Mouse (Mus musculus) urinary bladder, postnatal 4 days (tissue): ENCODE data around the gene Gpsm3.
A peak's percentile ranks its signal among the peaks of the same experiment; 100 is the strongest.

Experiments
- DNase-seq, 2 experiments: peaks; one replicate each; pipeline ENCODE4 v3.0.0; 2021 to 2022; ENCODE audit warnings: low spot score in 2 of 2

Gene Gpsm3

DNA sequence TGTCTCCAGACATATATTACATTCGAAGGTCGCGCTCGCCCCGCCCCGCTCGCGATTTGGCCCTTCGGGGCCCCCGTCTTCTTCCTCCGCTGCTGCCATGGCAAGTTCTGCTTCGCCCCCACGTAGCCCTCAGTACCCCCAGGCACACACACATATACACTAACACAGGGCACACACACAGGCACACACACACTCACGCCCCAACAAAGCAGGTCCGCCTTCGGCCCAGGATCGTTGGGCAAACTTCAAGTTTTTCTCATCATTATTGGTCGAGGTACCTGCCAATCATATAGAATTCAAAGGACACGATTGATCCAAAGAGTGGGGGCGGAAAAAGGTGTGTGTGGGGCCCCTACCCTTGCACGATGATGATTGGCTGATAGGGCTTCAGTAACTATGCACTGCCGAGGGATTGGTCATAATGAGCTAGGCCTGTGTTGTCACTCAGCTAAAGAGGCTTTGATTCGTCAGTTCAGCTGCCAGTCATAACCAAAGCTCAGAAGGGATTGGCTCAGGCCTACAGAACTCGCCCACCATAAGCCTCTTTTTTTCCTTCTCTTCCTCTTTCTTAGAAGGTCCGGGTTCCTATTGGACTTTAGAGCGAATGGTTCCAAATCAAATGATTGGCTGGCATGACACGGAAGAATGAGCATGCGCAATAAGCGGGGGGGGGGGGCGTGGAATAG lies 13.9 kb downstream of the Gpsm3 start, which contains the start of gene Rnf5:
Gene Rnf5, minus strand, starts transcription at position 316 of the 686 bp plus-strand sequence.
- DNase-seq: peak; percentile 97 to 99

DNA sequence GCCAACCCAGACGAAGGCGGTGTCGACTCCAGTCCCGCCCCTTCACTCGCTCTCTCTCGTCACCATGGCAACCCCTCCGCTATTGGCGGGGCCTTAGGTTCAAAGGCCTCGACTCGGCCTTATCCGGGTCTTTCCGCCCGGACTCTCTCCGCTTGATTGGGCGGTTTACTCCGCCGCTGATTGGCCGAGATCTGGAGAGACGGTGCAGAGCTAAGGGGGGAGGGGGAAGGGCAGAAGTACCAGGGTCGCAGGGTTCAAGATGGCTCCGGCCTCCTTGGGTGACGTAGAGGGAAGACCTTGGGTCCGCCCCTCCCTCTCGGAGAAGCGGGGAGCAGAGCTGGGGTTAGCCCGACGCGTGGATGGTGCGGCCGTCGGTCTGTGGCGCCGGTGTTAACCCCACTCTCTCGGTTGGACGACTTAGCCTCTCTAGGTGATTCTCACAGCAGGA lies 14.5 kb downstream of the Gpsm3 start, which contains the start of gene Agpat1:
Gene Agpat1, plus strand, starts transcription at position 202 of the 448 bp plus-strand sequence.
- DNase-seq: peak; percentile 99

DNA sequence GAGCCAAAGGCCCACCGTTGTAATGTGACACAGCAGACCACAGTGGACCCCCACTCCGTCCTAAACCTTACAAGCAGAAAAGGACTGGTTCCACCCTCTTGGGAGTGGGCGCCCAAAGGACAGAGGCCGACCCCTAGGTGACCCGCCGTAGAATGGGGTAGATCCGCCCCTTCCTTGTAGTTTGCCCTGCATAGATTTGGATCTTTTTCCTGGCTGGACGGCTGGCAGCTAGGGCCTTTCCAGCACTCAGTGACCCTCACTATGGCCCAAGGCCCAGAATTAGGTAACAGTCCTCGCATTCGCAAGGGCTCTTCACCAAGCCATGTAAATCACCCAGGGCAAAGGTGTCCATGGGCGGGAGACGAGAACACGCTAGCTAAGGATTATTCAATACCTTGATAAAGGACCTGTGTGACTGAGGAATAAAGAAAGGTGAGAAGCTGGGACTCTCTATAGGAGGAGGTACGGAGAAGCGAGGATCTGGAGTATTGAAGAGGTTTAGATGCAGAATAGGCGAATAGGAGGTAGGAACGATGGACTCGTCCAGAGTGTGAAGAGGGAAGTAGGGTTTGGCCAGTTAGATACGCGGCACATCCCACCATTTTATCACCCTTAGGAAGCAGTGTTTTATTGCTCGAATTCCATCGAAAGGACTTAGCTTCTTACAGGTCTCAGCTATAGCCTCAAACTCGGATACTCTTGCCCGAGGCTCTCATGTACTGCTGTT lies 15.1 kb downstream of the Gpsm3 start:
- DNase-seq: no peak

- DNase-seq: peak; percentile 95 to 97
These were observed 16.0 kb downstream of the Gpsm3 start for GRCm38 (mm10) chr17:34605609-34606008.

DNA sequence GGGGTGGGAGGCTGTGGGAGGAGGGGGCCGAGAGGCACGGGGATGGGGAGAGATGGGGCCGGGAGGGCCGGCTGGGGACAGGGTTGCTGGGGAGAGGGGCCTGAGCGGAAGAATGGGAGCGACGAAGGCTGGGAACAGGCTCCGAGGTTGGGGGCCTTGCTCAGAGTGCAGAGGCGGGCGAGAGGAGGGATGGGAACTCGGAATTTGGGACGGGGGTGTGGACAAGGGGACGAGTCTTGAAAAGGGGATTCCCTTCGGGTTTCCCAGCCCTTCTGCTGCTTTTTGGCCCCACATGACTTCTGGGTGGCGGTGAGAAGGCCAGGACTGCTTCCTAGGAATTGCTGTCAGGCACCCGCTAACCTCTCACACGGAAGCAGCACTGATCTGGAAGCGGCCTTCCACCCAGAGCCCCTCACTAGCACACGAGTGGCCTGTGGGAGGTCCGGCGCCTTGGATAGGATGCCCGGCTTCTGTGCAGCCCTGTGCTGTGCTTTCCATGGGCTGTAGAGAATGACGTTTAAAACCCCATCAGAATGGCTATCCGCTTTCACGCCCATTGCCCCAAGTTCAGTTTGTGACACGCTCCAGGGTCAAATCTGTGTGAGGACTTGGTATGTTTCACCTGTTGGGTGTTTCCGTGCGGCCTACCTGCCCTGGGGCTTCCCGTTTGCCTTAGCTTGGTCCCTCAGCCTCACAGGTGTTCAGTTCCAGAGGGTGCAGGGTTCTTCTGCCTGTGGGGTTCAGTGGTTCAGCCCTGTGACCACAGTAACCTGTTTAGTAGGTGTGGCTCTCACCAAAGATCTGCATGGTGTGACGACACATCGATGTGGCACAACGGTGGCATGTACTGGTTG lies 16.8 kb downstream of the Gpsm3 start:
- no peak for DNase-seq

DNA sequence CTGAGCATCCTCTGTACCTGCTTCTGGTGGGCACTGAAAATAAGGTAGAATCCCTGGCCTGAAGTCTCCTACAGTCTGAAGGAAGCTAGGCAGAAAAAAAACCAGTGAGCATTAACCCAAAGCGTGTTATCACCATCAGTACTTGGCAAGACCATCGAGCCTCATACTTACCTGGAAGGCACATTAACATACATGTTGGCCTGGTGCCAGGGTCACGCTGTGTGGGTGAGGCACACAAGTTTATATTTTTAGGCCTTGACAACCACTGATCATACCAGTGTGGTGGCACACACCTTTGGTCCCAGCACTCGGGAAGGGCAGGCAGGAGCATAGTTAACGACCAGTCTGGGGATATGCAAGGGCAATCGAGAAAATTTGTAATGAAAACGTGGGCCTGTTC lies 18.4 kb downstream of the Gpsm3 start:
- DNase-seq: no peak

GRCm38 (mm10) chr17:34611050-34611449 lies 21.4 kb downstream of the Gpsm3 start:
- no peak for DNase-seq

DNA sequence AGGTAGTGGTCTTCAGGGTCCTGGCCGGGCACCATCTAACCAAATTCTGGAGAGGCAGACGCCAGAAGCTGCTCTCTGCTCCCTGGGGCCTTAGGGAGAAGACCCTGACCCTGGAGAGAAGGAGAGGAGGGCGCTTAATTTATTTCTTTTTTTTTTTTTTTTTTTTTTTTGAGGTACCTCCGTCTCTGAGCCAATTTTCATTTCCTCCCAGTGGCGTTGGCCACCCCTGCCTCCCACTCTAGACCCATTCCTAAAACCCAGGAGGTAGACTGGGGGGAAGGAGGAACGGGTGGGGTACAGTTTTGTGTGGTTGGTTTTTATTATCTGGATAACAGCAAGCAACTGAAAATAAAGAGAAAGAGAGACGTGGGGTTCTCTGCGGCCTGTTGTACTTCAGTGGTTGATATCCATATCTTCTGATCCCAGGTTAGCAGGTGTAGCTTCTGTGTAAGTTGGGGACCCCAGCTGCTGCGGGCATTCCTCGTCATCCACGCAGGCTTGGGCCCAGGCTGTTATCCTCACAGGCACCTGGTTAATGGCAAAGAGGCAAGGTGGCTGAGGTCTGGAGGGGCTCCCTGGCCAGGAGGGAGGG lies 23.5 kb downstream of the Gpsm3 start:
- no peak for DNase-seq

GRCm38 (mm10) chr17:34613830-34614229 lies 24.2 kb downstream of the Gpsm3 start:
- no peak for DNase-seq

GRCm38 (mm10) chr17:34615871-34616270 lies 26.3 kb downstream of the Gpsm3 start, which contains the start of gene Egfl8:
Gene Egfl8 (minus strand): TSS chr17:34615971.
- no peak for DNase-seq

GRCm38 (mm10) chr17:34618999-34619398 lies 29.4 kb downstream of the Gpsm3 start:
- DNase-seq: no peak

DNA sequence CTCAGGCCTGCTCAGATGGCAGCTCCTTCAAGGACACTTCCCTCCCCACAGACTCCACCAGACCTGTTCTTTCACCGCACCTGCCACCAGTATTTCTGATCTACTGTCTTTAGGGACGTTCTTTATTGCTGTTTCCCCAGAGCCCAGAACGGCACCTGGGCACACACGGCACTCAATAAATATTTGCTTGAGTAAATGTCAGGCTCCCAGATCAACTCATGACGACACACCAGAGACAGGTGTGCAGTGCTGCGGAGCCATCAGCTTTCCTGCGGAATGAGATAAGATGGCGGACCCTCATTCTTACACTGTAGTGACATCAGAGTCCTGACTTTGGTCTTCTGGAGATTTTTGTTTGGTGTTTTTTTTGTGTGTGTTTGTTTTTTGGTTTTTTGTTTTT lies 31.4 kb downstream of the Gpsm3 start:
- DNase-seq: no peak

DNA sequence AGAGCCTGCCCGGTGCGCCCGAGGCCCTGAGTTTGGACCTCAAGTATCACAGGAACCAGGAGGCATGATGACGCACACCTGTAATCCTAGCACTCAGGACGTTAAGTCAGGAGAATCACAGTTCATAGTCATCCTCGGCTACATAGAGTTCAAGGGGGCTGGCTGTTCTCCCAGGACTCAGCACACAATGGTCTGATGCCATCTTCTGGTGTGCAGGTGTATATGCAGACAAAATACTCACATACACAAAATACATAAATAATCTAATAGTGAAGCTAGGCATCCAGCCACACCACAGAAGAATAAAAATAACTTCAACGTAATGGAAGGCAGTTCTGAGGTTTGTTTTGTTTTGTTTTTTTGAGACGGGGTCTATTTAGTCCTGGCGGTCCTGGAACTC lies 33.6 kb downstream of the Gpsm3 start:
- no peak for DNase-seq

- no peak for DNase-seq
These were observed 35.4 kb downstream of the Gpsm3 start for GRCm38 (mm10) chr17:34624981-34625380.

DNA sequence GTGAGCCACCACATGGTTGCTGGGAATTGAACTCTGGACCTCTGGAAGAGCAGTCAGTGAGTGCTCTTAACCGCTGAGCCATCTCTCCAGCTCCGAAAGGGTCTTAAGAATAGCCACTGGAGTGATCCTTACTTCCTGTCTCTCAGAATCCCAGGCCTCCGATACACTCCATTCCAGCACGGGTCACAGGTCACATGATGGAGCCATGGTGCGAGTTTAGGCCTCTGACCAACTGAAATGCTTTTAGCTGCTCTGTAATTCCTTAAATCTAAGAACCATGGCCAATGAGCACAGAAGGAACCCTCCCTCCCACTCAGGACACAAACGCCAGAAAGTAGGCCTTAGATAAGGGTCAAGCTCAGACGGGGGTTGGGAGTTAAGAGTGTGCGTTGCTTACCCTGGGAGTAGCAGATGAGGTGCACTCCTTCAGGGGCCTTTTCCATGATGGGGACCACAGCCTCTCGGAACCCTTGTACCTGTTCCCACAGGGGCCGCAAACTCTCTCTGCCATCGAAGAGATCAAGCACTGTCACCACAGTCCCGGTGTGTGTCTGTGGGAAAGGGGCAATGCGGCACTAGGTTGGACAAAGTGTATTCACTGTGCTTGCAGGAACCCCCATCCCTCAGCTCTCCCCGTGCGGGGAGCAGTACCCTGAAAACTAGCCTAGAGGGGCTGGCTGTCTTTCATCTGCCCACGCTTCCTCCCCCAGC lies 36.6 kb downstream of the Gpsm3 start:
- no peak for DNase-seq

DNA sequence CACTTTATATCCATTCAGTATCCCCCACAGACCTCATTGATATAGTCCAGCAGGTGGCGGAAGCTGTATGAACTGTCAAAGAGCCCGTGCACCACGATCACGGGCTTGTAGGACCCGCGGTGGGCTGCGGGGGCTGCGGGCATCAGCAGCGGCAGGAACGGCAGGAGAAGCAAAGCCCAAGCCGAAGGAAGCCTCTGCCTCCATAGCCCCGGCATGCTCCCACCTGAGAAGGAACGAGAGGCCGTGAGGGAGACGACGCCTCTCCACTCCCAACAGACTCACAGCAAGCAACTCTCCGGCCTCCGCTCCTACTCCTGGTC lies 37.1 kb downstream of the Gpsm3 start:
- DNase-seq: peak in 1 of 2 experiments; percentile 61

DNA sequence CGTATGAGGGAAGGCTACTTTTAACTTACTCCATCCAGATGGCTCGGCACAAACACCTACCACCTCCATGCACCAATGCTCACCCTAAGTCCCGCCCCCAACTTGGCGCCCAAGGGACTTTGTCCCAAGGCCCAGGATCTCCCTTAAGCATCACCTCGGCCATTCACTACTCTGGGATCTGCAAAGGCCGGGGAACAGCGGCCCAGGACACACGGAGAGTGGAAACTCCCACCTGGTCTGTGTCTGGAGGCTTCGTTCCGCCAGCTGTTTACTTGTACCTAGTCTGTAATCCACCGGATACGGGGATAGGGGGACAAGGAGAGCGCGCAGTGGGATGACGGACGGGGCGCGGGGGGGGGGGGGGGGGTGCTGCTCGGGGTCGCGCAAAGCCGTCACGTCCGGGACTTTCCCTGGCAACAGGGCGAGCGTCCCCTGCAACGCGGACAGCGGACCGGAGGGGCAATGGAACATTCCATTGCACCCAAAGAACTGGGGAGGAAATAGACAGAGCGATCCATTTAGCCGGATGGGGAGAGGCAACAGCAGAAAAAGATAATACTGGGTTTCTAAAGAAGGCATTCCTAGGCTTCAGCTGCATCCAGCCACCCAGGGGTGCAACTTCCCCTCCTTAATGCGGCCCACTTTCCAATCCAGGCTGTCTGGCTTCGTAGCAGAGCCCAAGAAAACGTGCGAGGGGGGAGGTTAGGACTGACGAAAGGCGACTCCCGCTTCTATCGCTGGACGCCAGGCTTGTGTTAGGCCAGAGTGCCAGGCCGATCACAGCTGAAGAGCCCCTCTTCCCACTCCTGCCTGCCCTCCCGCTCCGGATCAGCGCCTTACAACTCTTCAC lies 37.7 kb downstream of the Gpsm3 start:
- peak; percentile 84 to 85 for DNase-seq

GRCm38 (mm10) chr17:34627943-34628643 lies 38.5 kb downstream of the Gpsm3 start, which contains the start of gene Ppt2:
Gene Ppt2 (minus strand): TSS chr17:34628510.
- DNase-seq: peak; percentile 51 to 64

- DNase-seq: no peak
These were observed 39.0 kb downstream of the Gpsm3 start for GRCm38 (mm10) chr17:34628644-34628967.
